Mouse (Mus musculus) neural tube, embryonic 13.5 days (tissue): ENCODE measurements around the gene Atxn10. TPM values are rescaled to one million over a fixed set of nuclear protein-coding genes. Genes with fewer than 3 reads are reported as not detected.

Experiments
- ATAC-seq: fragments of 200-750 bp; cut with Nextera tagmentation; 2 replicates; pipeline ENCODE4 v1.8.0; 2017; ENCODE audit warnings: low read depth, mild to moderate bottlenecking, moderate TSS enrichment, moderate library complexity
- H3K27ac ChIP-seq: fragments of 300-500 bp; sonication (generic); replicated peaks from 2 replicates; pipeline ENCODE4 v1.5.1; 2015; ENCODE audit warnings: moderate library complexity, mild to moderate bottlenecking, inconsistent platforms
- H3K27me3 ChIP-seq: fragments of 300-500 bp; sonication (generic); 2 replicates; pipeline ENCODE4 v1.6.1; 2015; ENCODE audit warnings: mild to moderate bottlenecking, inconsistent platforms
- H3K36me3 ChIP-seq: fragments of 300-500 bp; sonication (generic); 2 replicates; pipeline ENCODE4 v1.6.1; 2015; ENCODE audit warnings: mild to moderate bottlenecking, inconsistent platforms
- H3K4me1 ChIP-seq: fragments of 300-500 bp; sonication (generic); replicated peaks from 2 replicates; pipeline ENCODE4 v1.6.1; 2015; ENCODE audit warnings: inconsistent platforms
- H3K4me2 ChIP-seq: fragments of 300-500 bp; sonication (generic); 2 replicates; pipeline ENCODE4 v1.6.1; 2015; ENCODE audit warnings: inconsistent platforms, mild to moderate bottlenecking, moderate library complexity
- H3K4me3 ChIP-seq: fragments of 300-500 bp; sonication (generic); 2 replicates; pipeline ENCODE4 v1.5.1; 2015; ENCODE audit warnings: mild to moderate bottlenecking, inconsistent platforms
- H3K9ac ChIP-seq: fragments of 300-500 bp; sonication (generic); 2 replicates; pipeline ENCODE4 v1.6.1; 2015; ENCODE audit warnings: moderate library complexity, mild to moderate bottlenecking, inconsistent platforms
- H3K9me3 ChIP-seq: fragments of 300-500 bp; sonication (generic); 2 replicates; pipeline ENCODE4 v1.6.1; 2016; ENCODE audit warnings: inconsistent platforms
- WGBS: fragments of 180-500 bp; shearing (Covaris S2); methylation state at CpG from one replicate; pipeline ENCODE4 v1.1.7; 2015; 5-methylcytosine and 5-hydroxymethylcytosine counted together
- polyA plus RNA-seq: library from polyadenylated mRNA; unstranded; fragments of >200 nt; fragmentation: Nextera tagmentation; extraction: Ambion mirVana; gene quantifications from 2 replicates; pipeline ENCODE4 v1.2.1, GENCODE M21; 2015

Gene Atxn10
- polyA plus RNA-seq, 1 experiment from 2014 or later = 496 TPM

DNA sequence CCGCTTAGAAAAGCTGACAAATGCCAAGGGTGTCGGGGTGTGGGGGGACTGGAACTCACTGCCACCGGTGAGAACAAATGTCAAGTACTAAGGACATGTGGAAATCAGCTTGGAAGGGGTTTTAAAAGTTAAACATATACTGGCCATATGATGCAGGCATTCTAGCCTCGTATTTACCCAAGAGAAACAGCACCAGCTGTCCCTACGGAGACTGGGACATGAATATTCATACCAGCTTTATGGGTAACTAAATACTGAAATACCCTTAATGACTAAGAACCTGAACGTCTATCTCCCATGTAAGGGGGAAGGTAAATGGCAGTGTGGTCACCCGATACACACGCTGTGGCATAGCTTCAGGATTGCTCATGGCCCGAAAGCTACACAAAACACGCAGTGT lies 152.9 kb downstream of the Atxn10 start:
- Histone ChIP-seq H3K4me3 (no peak overlapping the region), H3K9me3 (peaks cover 3% of the 10 kb centered on the region; the same call in 1 of the 2 replicates), H3K36me3 (no peaks in the 10 kb centered on the region), H3K4me1 (peaks cover 30% of the 10 kb centered on the region), H3K27me3 (no peaks in the 10 kb centered on the region), H3K4me2 (no peak overlapping the region), H3K9ac (no peak overlapping the region), H3K27ac (no peak overlapping the region)
- 70% methylated on average over 10 of the region's 10 CpGs for WGBS
- ATAC-seq = no peak

DNA sequence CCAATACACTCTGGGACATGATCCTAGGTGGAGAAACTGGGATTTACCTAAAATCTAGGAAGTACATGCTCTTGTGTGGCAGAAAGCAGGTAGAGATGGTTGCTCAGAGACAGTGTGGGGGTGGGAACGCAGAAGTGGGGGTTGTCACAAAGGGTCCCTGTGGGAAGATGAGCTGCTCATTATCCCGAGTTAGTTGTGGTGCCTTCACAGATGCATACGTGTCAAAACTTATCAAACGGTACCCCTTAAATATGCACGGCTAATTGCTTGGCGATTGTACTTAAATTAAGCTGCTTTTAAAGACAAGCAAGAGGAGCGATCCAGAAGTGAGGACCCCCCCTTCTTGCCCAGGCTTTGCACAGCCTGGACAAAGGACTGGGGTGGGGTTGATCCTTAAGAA lies 153.7 kb downstream of the Atxn10 start:
- Histone ChIP-seq H3K9ac (no peak overlapping the region), H3K4me3 (no peak overlapping the region), H3K36me3 (no peaks in the 10 kb centered on the region), H3K27me3 (no peaks in the 10 kb centered on the region), H3K9me3 (peaks cover 3% of the 10 kb centered on the region; the same call in 1 of the 2 replicates), H3K27ac (no peak overlapping the region), H3K4me1 (peaks cover 38% of the 10 kb centered on the region), H3K4me2 (no peak overlapping the region)
- no peak for ATAC-seq
- WGBS = 69% methylated on average over 7 of the region's 7 CpGs

DNA sequence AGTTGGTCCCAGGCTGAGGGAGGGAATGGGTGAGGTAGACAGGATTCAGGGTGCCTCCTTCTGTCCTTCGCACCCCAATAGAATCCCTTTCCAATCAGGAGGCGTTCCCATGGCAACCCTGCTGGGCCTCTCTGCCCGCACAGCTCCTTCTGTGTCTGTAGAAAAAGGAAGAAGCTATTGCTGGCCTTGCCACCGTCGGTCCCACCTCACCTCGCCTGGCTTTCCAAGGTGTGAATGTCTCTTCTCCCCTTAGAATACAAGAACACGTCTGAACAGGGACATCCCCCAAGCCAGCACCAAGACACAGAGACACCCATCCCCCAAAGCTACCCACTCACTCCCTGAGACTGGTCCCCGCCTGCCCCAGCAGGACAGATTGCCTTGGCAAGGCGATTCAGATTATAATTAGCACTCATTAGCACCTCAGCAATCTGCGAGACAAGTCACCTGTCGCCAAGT lies 158.1 kb downstream of the Atxn10 start:
- Histone ChIP-seq H3K4me2 (no peak overlapping the region), H3K4me1 (peaks cover 56% of the 10 kb centered on the region), H3K36me3 (no peaks in the 10 kb centered on the region), H3K27ac (peak overlapping the region; percentile 61), H3K27me3 (no peaks in the 10 kb centered on the region), H3K9me3 (no peaks in the 10 kb centered on the region), H3K4me3 (no peak overlapping the region), H3K9ac (no peak overlapping the region)
- peak; percentile 25; the same call in 1 of the 2 replicates for ATAC-seq
- 8% methylated on average over 11 of the region's 11 CpGs for WGBS

DNA sequence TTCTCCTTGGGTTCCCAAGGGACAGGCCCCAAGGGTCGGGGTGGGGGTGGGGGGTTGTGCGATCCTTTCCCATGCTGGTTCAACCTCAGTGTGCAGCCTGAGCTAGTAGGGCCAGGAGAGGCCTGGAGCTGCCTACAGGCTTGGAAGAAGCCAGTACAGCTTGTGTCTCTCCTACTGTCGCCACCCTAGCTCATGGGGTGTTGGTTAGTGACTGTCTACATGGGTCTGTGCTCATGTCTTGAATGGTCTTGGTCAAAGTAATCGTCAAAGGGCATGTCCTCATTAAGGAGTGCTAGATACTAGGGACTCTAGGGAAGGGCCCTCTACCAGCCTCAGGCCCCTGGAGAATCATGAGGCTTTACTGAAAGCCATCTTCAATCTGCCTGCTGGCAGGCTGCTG lies 161.5 kb downstream of the Atxn10 start:
- H3K9ac ChIP-seq = no peak overlapping the region
- H3K27me3 ChIP-seq = no peaks in the 10 kb centered on the region
- peaks cover 40% of the 10 kb centered on the region for H3K4me1 ChIP-seq
- H3K27ac ChIP-seq = peak overlapping the region; percentile 59
- no peaks in the 10 kb centered on the region for H3K36me3 ChIP-seq
- H3K4me2 ChIP-seq = no peak overlapping the region
- H3K9me3 ChIP-seq = no peaks in the 10 kb centered on the region
- peak; percentile 13; the same call in 1 of the 2 replicates for ATAC-seq
- WGBS = 71% methylated on average over 4 of the region's 4 CpGs
- no peak overlapping the region for H3K4me3 ChIP-seq

DNA sequence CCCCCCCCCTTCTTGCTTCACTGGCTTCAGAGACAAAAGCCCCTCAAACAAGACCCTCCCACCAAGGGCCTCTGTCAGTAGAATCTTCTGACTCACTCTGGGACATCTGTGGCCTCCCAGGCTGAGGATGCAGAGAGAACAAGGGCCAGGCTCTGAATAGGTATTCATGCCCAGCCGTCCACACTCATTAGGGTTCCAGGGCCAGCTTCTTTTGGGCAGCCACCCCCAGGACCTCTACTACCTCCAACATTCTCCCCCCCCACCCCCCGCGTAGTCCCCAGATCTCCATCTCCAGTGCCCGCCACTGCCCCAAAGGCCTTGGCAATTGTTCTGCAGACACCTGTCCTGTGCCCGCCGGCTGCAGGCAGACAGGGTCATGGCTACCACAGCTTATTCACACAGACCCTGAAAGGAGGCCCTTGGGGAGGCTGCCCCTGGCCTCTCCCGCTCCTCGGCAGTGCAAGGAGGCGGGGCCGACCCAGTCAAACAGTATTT lies 162.0 kb downstream of the Atxn10 start:
- peak overlapping the region; percentile 59 for H3K27ac ChIP-seq
- H3K4me2 ChIP-seq = peak overlapping the region; percentile 18; the same call in 1 of the 2 replicates
- H3K36me3 ChIP-seq = no peaks in the 10 kb centered on the region
- H3K9me3 ChIP-seq = no peaks in the 10 kb centered on the region
- no peak overlapping the region for H3K4me3 ChIP-seq
- H3K4me1 ChIP-seq = peaks cover 40% of the 10 kb centered on the region
- peak; percentile 68 for ATAC-seq
- WGBS = 10% methylated on average over 10 of the region's 10 CpGs
- H3K9ac ChIP-seq = no peak overlapping the region
- no peaks in the 10 kb centered on the region for H3K27me3 ChIP-seq

DNA sequence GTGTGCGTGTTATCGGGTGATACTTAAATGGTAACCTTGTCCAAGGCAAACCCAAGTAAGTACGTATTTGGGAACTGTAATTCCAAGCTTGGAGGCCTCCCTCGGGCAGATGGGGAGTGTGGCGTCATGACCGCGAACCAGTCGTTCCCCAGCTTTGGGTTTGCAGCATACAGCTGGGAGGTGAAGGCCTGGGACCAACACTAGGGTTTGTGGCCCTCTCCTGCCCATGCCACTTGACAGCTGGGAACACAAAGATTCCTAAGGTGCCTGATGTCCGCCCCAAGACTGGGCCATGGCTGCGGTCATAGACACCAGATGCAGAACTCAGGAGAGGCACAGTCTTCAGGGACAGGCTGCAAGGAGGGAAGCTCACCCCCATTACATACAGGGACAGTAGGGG lies 164.2 kb downstream of the Atxn10 start:
- H3K4me1 ChIP-seq = peaks cover 27% of the 10 kb centered on the region
- no peak overlapping the region for H3K4me2 ChIP-seq
- ATAC-seq = no peak
- H3K4me3 ChIP-seq = no peak overlapping the region
- H3K9ac ChIP-seq = no peak overlapping the region
- WGBS = 83% methylated on average over 10 of the region's 10 CpGs
- H3K27ac ChIP-seq = no peak overlapping the region
- no peaks in the 10 kb centered on the region for H3K9me3 ChIP-seq
- H3K27me3 ChIP-seq = no peaks in the 10 kb centered on the region
- H3K36me3 ChIP-seq = no peaks in the 10 kb centered on the region

DNA sequence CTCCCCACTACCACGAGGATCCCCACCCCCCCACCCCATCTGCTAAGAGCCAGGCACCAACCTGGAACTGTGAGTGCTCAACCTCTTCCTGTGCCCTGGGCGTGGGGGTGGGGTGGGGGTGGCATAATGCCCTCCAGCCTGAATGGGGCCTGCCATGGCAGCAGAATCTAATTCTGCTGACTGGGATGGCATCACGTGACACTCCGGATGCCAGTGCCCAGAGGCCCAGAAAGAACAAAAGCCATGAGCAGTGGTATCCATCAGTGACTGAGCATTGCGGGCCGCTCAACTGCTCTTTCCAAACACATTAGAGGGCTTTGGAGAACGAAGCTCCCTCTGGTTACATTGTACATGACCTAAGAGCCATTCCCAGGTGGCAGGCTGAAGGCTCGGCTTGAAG lies 167.1 kb downstream of the Atxn10 start, which contains the start of gene 7530416G11Rik:
7530416G11Rik (minus strand) TSS at position 101 of the 400 bp plus-strand sequence.
- Histone ChIP-seq H3K9ac (no peak within 1 kb of the TSS), H3K4me3 (no peak within 1 kb of the TSS), H3K4me2 (no peak within 1 kb of the TSS), H3K4me1 (peaks cover 45% of the 10 kb centered on the region), H3K27me3 (no peaks in the 10 kb centered on the region), H3K9me3 (no peaks in the 10 kb centered on the region), H3K36me3 (no peaks in the 10 kb centered on the region), H3K27ac (no peak within 1 kb of the TSS)
- 80% methylated on average over 8 of the region's 8 CpGs for WGBS
- no peak for ATAC-seq

DNA sequence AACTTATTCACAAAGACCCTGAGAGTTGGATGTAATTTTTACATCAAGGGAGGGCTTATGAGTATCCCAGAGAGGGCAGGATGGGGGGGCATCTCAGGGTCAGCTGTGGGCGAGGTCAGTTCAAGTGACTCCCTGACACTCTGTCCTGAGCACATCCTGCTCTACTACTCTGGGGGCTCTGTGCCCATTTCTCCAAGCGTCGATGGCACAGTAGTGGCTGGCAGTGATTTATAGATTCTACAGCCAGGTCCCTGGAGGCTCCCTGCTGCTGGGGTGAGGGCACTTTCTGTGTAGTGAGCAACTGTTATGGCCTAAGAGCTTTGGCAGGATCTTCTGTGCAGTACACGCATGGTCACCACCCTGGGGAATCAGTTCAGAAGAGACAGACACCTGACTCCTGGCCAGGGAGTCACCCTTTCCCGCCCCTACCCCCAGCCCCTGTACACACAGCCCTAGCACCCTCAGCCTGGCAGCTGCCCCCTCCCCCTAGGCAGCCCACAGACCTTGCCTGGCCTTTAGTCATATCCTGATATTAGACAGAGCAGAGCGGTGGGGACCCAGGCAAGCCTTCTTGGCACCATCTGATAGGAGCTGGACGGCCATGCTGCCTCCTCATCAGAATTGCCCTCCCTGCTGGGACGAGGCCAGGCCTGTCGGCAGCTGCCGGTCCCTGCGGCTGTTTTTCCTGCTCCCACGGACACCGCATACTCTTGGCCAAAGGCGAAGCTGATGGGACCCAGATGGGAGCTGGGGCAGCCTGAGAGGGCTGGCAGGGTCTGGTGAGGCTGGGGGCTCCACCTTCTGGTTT lies 169.3 kb downstream of the Atxn10 start:
- Histone ChIP-seq H3K27ac (peak overlapping the region; percentile 50), H3K4me3 (no peak overlapping the region), H3K4me2 (no peak overlapping the region), H3K36me3 (no peaks in the 10 kb centered on the region), H3K4me1 (peaks cover 38% of the 10 kb centered on the region), H3K9me3 (no peaks in the 10 kb centered on the region), H3K27me3 (no peaks in the 10 kb centered on the region), H3K9ac (peak overlapping the region; percentile 6; the same call in 1 of the 2 replicates)
- WGBS = 19% methylated on average over 14 of the region's 14 CpGs
- ATAC-seq = peak; percentile 57

DNA sequence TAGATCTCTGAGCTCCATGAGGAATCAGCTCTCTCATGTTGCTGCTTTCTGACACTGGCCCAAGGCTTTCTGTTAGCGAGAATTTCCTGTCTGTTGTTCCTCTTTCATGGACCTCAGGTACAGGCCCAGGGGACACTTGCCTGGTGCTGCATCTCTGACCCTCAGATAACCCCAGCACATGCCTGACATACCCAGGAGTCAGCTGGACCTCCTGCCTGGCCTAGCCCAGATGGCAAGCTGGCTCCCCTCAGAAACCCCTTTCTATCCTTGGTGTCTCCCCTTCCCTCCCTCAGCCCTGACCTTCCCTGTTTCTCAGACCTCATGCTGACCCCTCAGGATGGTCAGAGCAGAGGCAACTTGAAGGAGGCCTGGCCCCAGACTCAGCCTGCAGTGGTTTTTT lies 170.6 kb downstream of the Atxn10 start:
- Histone ChIP-seq H3K36me3 (no peaks in the 10 kb centered on the region), H3K27me3 (no peaks in the 10 kb centered on the region), H3K4me2 (no peak overlapping the region), H3K9me3 (no peaks in the 10 kb centered on the region), H3K4me1 (peaks cover 38% of the 10 kb centered on the region), H3K27ac (0 out of 2 replicates have a peak overlapping the region, but pooled peaks have one; percentile 70), H3K4me3 (no peak overlapping the region), H3K9ac (no peak overlapping the region)
- WGBS = 81% methylated on average over 1 of the region's 1 CpGs
- no peak for ATAC-seq

DNA sequence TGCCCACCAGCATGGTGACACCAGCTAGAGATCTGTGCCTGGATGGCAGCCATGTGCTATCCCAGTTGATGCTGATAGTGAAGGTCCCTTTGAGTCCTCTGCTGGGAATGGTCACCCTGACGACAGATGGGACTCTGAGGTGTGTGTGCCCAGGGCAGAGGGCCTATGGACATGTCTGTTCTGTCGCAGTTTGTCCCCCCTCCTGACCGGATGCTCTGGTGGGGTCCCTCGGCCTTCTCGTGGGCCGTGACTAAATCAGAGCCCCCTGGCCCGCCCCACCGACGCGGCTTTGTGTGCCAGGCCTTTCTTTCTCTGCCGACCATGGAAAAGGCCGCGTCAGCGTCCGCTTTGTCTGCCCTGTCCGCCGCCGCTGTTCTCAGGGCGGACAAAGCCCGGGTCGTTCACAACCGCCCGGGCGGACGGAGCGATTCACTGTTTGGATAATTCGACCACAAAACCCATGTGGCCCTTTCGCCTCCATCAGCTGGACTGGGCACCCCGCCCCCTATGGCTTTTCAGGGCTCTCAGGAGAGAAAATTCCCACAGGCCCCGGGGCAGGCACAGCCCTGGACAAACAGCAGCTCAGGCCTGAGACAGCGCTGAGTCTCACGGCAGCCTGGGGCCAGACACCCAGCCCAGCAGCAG lies 171.4 kb downstream of the Atxn10 start:
- Histone ChIP-seq H3K27ac (peak overlapping the region; percentile 70), H3K27me3 (no peaks in the 10 kb centered on the region), H3K4me2 (no peak overlapping the region; the same call in 1 of the 2 replicates), H3K9me3 (no peaks in the 10 kb centered on the region), H3K4me3 (no peak overlapping the region), H3K36me3 (no peaks in the 10 kb centered on the region), H3K9ac (peak overlapping the region; percentile 53), H3K4me1 (peaks cover 38% of the 10 kb centered on the region)
- WGBS = 23% methylated on average over 32 of the region's 32 CpGs
- ATAC-seq = peak; percentile 44; the same call in 1 of the 2 replicates
